Mouse (Mus musculus) midbrain, embryonic 13.5 days (tissue): ENCODE results near the gene Ngdn. TPM values are rescaled to one million over a fixed set of nuclear protein-coding genes. Genes with fewer than 3 reads are reported as not detected.
A peak's percentile ranks its signal among the peaks of the same experiment; 100 is the strongest.
"Not testable (repeated sequence)": the region's sequence is repeated elsewhere in the genome, so short reads cannot be mapped to it uniquely, and the experiment has no call there.

Experiments
- ATAC-seq: fragments of 200-750 bp; cut with Nextera tagmentation; 2 replicates; pipeline ENCODE4 v1.8.0; 2017; ENCODE audit warnings: mild to moderate bottlenecking, moderate TSS enrichment, moderate library complexity
- H3K27ac ChIP-seq: fragments of 300-500 bp; sonication (generic); 2 replicates; pipeline ENCODE4 v1.5.1; 2015; ENCODE audit warnings: inconsistent platforms, mild to moderate bottlenecking, moderate library complexity
- H3K27me3 ChIP-seq: fragments of 300-500 bp; sonication (generic); 2 replicates; pipeline ENCODE4 v1.6.1; 2015; ENCODE audit warnings: mild to moderate bottlenecking, inconsistent platforms
- H3K36me3 ChIP-seq: fragments of 300-500 bp; sonication (generic); 2 replicates; pipeline ENCODE4 v1.6.1; 2015; ENCODE audit warnings: mild to moderate bottlenecking, inconsistent platforms
- H3K4me1 ChIP-seq: fragments of 300-500 bp; sonication (generic); replicated peaks from 2 replicates; pipeline ENCODE4 v1.6.1; 2015; ENCODE audit warnings: inconsistent platforms
- H3K4me2 ChIP-seq: fragments of 300-500 bp; sonication (generic); replicated peaks from 2 replicates; pipeline ENCODE4 v1.6.1; 2015; ENCODE audit warnings: moderate library complexity, mild to moderate bottlenecking, inconsistent platforms
- H3K4me3 ChIP-seq: fragments of 300-500 bp; sonication (generic); replicated peaks from 2 replicates; pipeline ENCODE4 v1.5.1; 2015; ENCODE audit warnings: mild to moderate bottlenecking, inconsistent platforms
- H3K9ac ChIP-seq: fragments of 300-500 bp; sonication (generic); replicated peaks from 2 replicates; pipeline ENCODE4 v1.6.1; 2015; ENCODE audit warnings: mild to moderate bottlenecking, inconsistent platforms
- H3K9me3 ChIP-seq: fragments of 300-500 bp; sonication (generic); 2 replicates; pipeline ENCODE4 v1.6.1; 2016; ENCODE audit warnings: mild to moderate bottlenecking, inconsistent platforms
- WGBS: fragments of 180-500 bp; shearing (Covaris S2); methylation state at CpG from one replicate; pipeline ENCODE4 v1.1.7; 2015; 5-methylcytosine and 5-hydroxymethylcytosine counted together
- polyA plus RNA-seq: library from polyadenylated mRNA; unstranded; fragments of >200 nt; fragmentation: Nextera tagmentation; extraction: Ambion mirVana; gene quantifications from 2 replicates; pipeline ENCODE4 v1.2.1, GENCODE M21; 2015

Gene Ngdn
- polyA plus RNA-seq, 1 experiment from 2014 or later = 60.4 TPM

GRCm38 (mm10) chr14:54988882-54989281, 26.4 kb upstream of the Ngdn start:
- no peak overlapping the region for H3K27ac ChIP-seq
- no peak overlapping the region for H3K4me3 ChIP-seq
- H3K4me2 ChIP-seq = no peak overlapping the region
- no peaks in the 10 kb centered on the region for H3K36me3 ChIP-seq
- H3K9ac ChIP-seq = no peak overlapping the region
- ATAC-seq = no peak
- no peaks in the 10 kb centered on the region for H3K9me3 ChIP-seq
- H3K27me3 ChIP-seq = no peaks in the 10 kb centered on the region
- peaks cover 3% of the 10 kb centered on the region for H3K4me1 ChIP-seq
- WGBS = 92% methylated on average over 13 of the region's 13 CpGs

GRCm38 (mm10) chr14:54989886-54990441, 25.3 kb upstream of the Ngdn start:
- H3K9ac ChIP-seq = no peak overlapping the region
- H3K4me1 ChIP-seq = peaks cover 14% of the 10 kb centered on the region
- H3K4me3 ChIP-seq = no peak overlapping the region
- no peaks in the 10 kb centered on the region for H3K36me3 ChIP-seq
- no peaks in the 10 kb centered on the region for H3K27me3 ChIP-seq
- 90% methylated on average over 8 of the region's 8 CpGs for WGBS
- H3K9me3 ChIP-seq = no peaks in the 10 kb centered on the region
- no peak overlapping the region for H3K4me2 ChIP-seq
- no peak for ATAC-seq
- peak overlapping the region; percentile 41; the same call in 1 of the 2 replicates for H3K27ac ChIP-seq

- no peak overlapping the region for H3K9ac ChIP-seq
- H3K4me3 ChIP-seq = no peak overlapping the region
- no peaks in the 10 kb centered on the region for H3K27me3 ChIP-seq
- H3K9me3 ChIP-seq = no peaks in the 10 kb centered on the region
- ATAC-seq = no peak
- no peak overlapping the region for H3K27ac ChIP-seq
- peaks cover 36% of the 10 kb centered on the region for H3K4me1 ChIP-seq
- 95% methylated on average over 10 of the region's 10 CpGs for WGBS
- no peak overlapping the region for H3K4me2 ChIP-seq
- H3K36me3 ChIP-seq = no peaks in the 10 kb centered on the region
Observed at GRCm38 (mm10) chr14:54992196-54992595, 23.1 kb upstream of the Ngdn start.

- 69% methylated on average over 10 of the region's 10 CpGs for WGBS
- no peak overlapping the region; the same call in 1 of the 2 replicates for H3K27ac ChIP-seq
- no peaks in the 10 kb centered on the region for H3K9me3 ChIP-seq
- no peak overlapping the region for H3K9ac ChIP-seq
- peaks cover 40% of the 10 kb centered on the region for H3K4me1 ChIP-seq
- no peak overlapping the region for H3K4me2 ChIP-seq
- no peaks in the 10 kb centered on the region for H3K36me3 ChIP-seq
- no peak overlapping the region for H3K4me3 ChIP-seq
- no peaks in the 10 kb centered on the region for H3K27me3 ChIP-seq
- no peak for ATAC-seq
Observed at GRCm38 (mm10) chr14:54993636-54994035, 21.6 kb upstream of the Ngdn start.

- peak within 1 kb of the TSS; percentile 54 for H3K9ac ChIP-seq
- no peaks in the 10 kb centered on the region for H3K36me3 ChIP-seq
- H3K27ac ChIP-seq = peak within 1 kb of the TSS; percentile 94
- ATAC-seq = no peak; the same call in 1 of the 2 replicates
- peak within 1 kb of the TSS; percentile 24; the same call in 1 of the 2 replicates for H3K4me2 ChIP-seq
- no peak within 1 kb of the TSS for H3K4me3 ChIP-seq
- H3K9me3 ChIP-seq = no peaks in the 10 kb centered on the region
- no peaks in the 10 kb centered on the region for H3K27me3 ChIP-seq
- 50% methylated on average over 11 of the region's 11 CpGs for whole genome bisulfite sequencing
- H3K4me1 ChIP-seq = peaks cover 40% of the 10 kb centered on the region
Observed at GRCm38 (mm10) chr14:54994136-54994868, 21.0 kb upstream of the Ngdn start, which contains the start of gene Myh7. Gene Myh7, minus strand, starts transcription at chr14:54994626.

GRCm38 (mm10) chr14:54994869-54995186, 20.4 kb upstream of the Ngdn start:
- Histone ChIP-seq H3K9me3 (no peaks in the 10 kb centered on the region), H3K4me1 (peaks cover 40% of the 10 kb centered on the region), H3K4me2 (no peak overlapping the region), H3K27ac (peak overlapping the region; percentile 94), H3K36me3 (no peaks in the 10 kb centered on the region), H3K27me3 (no peaks in the 10 kb centered on the region), H3K4me3 (no peak overlapping the region), H3K9ac (0 out of 2 replicates have a peak overlapping the region, but pooled peaks have one; percentile 19)
- ATAC-seq = peak; percentile 25

- ATAC-seq = peak; percentile 86
- Histone ChIP-seq H3K27ac (peak overlapping the region; percentile 94), H3K9me3 (no peaks in the 10 kb centered on the region), H3K36me3 (no peaks in the 10 kb centered on the region), H3K9ac (peak overlapping the region; percentile 54), H3K4me3 (no peak overlapping the region), H3K27me3 (no peaks in the 10 kb centered on the region), H3K4me1 (peaks cover 40% of the 10 kb centered on the region), H3K4me2 (peak overlapping the region; percentile 24)
- WGBS = 17% methylated on average over 14 of the region's 14 CpGs
Observed at GRCm38 (mm10) chr14:54995457-54996138, 19.7 kb upstream of the Ngdn start.

GRCm38 (mm10) chr14:54996793-54997192, 18.5 kb upstream of the Ngdn start:
- H3K4me1 ChIP-seq = peaks cover 40% of the 10 kb centered on the region
- H3K4me3 ChIP-seq = no peak overlapping the region
- H3K9me3 ChIP-seq = no peaks in the 10 kb centered on the region
- no peaks in the 10 kb centered on the region for H3K27me3 ChIP-seq
- no peaks in the 10 kb centered on the region for H3K36me3 ChIP-seq
- peak overlapping the region; percentile 94; the same call in 1 of the 2 replicates for H3K27ac ChIP-seq
- no peak overlapping the region for H3K9ac ChIP-seq
- no peak overlapping the region for H3K4me2 ChIP-seq
- WGBS = 36% methylated on average over 9 of the region's 9 CpGs
- no peak for ATAC-seq

GRCm38 (mm10) chr14:54997297-54997696, 18.0 kb upstream of the Ngdn start:
- H3K36me3 ChIP-seq = no peaks in the 10 kb centered on the region
- H3K4me2 ChIP-seq = no peak overlapping the region
- peaks cover 40% of the 10 kb centered on the region for H3K4me1 ChIP-seq
- ATAC-seq = no peak
- H3K4me3 ChIP-seq = no peak overlapping the region
- H3K9ac ChIP-seq = no peak overlapping the region
- H3K9me3 ChIP-seq = no peaks in the 10 kb centered on the region
- 28% methylated on average over 4 of the region's 4 CpGs for WGBS
- no peaks in the 10 kb centered on the region for H3K27me3 ChIP-seq
- H3K27ac ChIP-seq = 0 out of 2 replicates have a peak overlapping the region, but pooled peaks have one; percentile 30

- Histone ChIP-seq H3K4me3 (no peak overlapping the region), H3K4me2 (no peak overlapping the region), H3K4me1 (peaks cover 42% of the 10 kb centered on the region), H3K9me3 (no peaks in the 10 kb centered on the region), H3K27me3 (no peaks in the 10 kb centered on the region), H3K36me3 (no peaks in the 10 kb centered on the region), H3K9ac (no peak overlapping the region), H3K27ac (no peak overlapping the region)
- ATAC-seq = no peak
Observed at GRCm38 (mm10) chr14:54998680-54999079, 16.6 kb upstream of the Ngdn start.

- ATAC-seq, H3K4me2 ChIP-seq, H3K36me3 ChIP-seq, H3K9ac ChIP-seq, H3K4me3 ChIP-seq, H3K9me3 ChIP-seq, H3K27ac ChIP-seq, H3K27me3 ChIP-seq: not testable (repeated sequence)
- H3K4me1 ChIP-seq = peaks cover 42% of the 10 kb centered on the region
- WGBS = 85% methylated on average over 5 of the region's 5 CpGs
Observed at GRCm38 (mm10) chr14:54999868-55000267, 15.4 kb upstream of the Ngdn start.

GRCm38 (mm10) chr14:55000814-55001213, 14.4 kb upstream of the Ngdn start:
- Histone ChIP-seq H3K4me3 (no peak overlapping the region), H3K27me3 (no peaks in the 10 kb centered on the region), H3K36me3 (no peaks in the 10 kb centered on the region), H3K4me1 (peaks cover 32% of the 10 kb centered on the region), H3K4me2 (no peak overlapping the region), H3K9me3 (no peaks in the 10 kb centered on the region), H3K27ac (no peak overlapping the region), H3K9ac (no peak overlapping the region)
- 84% methylated on average over 6 of the region's 6 CpGs for WGBS
- ATAC-seq = no peak
